Mouse (Mus musculus) lung, embryonic 15.5 days (tissue): ENCODE data around the gene Qrsl1. TPM values are rescaled to one million over a fixed set of nuclear protein-coding genes. Genes with fewer than 3 reads are reported as not detected.

Experiments used
- ATAC-seq: fragments of 200-750 bp; cut with Nextera tagmentation; 2 replicates; pipeline ENCODE4 v1.8.0; 2017; ENCODE audit warnings: moderate number of reproducible peaks, borderline replicate concordance; ENCODE audit not compliant: low FRiP score, low TSS enrichment; ENCODE audit errors: extremely low read depth
- H3K27ac ChIP-seq: fragments of 300-500 bp; sonication (generic); 2 replicates; pipeline ENCODE4 v1.5.1; 2015; ENCODE audit warnings: moderate library complexity, mild to moderate bottlenecking, inconsistent platforms
- H3K27me3 ChIP-seq: fragments of 300-500 bp; sonication (generic); 2 replicates; pipeline ENCODE4 v1.6.1; 2015; ENCODE audit warnings: inconsistent platforms
- H3K36me3 ChIP-seq: fragments of 300-500 bp; sonication (generic); 2 replicates; pipeline ENCODE4 v1.6.1; 2015; ENCODE audit warnings: inconsistent platforms
- H3K4me1 ChIP-seq: fragments of 300-500 bp; sonication (generic); 2 replicates; pipeline ENCODE4 v1.6.1; 2015; ENCODE audit warnings: inconsistent platforms
- H3K4me2 ChIP-seq: fragments of 300-500 bp; sonication (generic); 2 replicates; pipeline ENCODE4 v1.6.1; 2015; ENCODE audit warnings: inconsistent platforms, mild to moderate bottlenecking, moderate library complexity
- H3K4me3 ChIP-seq: fragments of 300-500 bp; sonication (generic); 2 replicates; pipeline ENCODE4 v1.5.1; 2015; ENCODE audit warnings: mild to moderate bottlenecking, inconsistent platforms
- H3K9ac ChIP-seq: fragments of 300-500 bp; sonication (generic); 2 replicates; pipeline ENCODE4 v1.6.1; 2015; ENCODE audit warnings: inconsistent platforms
- H3K9me3 ChIP-seq: fragments of 300-500 bp; sonication (generic); 2 replicates; pipeline ENCODE4 v1.6.1; 2016; ENCODE audit warnings: inconsistent platforms
- WGBS: fragments of 180-500 bp; shearing (Covaris S2); methylation state at CpG from one replicate; pipeline ENCODE4 v1.1.7; 2015; 5-methylcytosine and 5-hydroxymethylcytosine counted together
- polyA plus RNA-seq: library from polyadenylated mRNA; unstranded; fragments of >200 nt; fragmentation: Nextera tagmentation; extraction: Ambion mirVana; gene quantifications from 2 replicates; pipeline ENCODE4 v1.2.1, GENCODE M21; 2015

Gene Qrsl1
- polyA plus RNA-seq, 1 experiment from 2014 or later, result 23.3 TPM

- no peak overlapping the region for H3K9ac ChIP-seq
Measured at GRCm38 (mm10) chr10:43825696-43826095, 75.8 kb downstream of the Qrsl1 start.

GRCm38 (mm10) chr10:43824713-43825112 is 76.8 kb downstream of the Qrsl1 start:
- no peaks in the 10 kb centered on the region for H3K9me3 ChIP-seq
- no peak overlapping the region for H3K4me3 ChIP-seq
- no peak for ATAC-seq
- H3K36me3 ChIP-seq, result no peaks in the 10 kb centered on the region
- no peak overlapping the region for H3K4me2 ChIP-seq
- H3K27me3 ChIP-seq, result no peaks in the 10 kb centered on the region
- no peaks in the 10 kb centered on the region for H3K4me1 ChIP-seq
- no peak overlapping the region for H3K27ac ChIP-seq
- 88% methylated on average over 3 of the region's 3 CpGs for WGBS
- no peak overlapping the region for H3K9ac ChIP-seq

More at GRCm38 (mm10) chr10:43825696-43826095, 75.8 kb downstream of the Qrsl1 start:
- Histone ChIP-seq H3K9me3 (no peaks in the 10 kb centered on the region), H3K27me3 (no peaks in the 10 kb centered on the region), H3K27ac (no peak overlapping the region), H3K4me3 (no peak overlapping the region), H3K4me2 (no peak overlapping the region), H3K36me3 (no peaks in the 10 kb centered on the region), H3K4me1 (no peaks in the 10 kb centered on the region)
- WGBS, result 89% methylated on average over 6 of the region's 6 CpGs
- ATAC-seq, result no peak

Other genes starting within 250 kb of the Qrsl1 start
- gene Rtn4ip1, start 62 bp upstream of the Qrsl1 start, polyA plus RNA-seq, result 12.5 and 14.2 TPM in 2 replicates
- 0.23 and 0.37 TPM in 2 replicates for gene Crybg1, start 247.1 kb upstream of the Qrsl1 start, polyA plus RNA-seq